Mouse (Mus musculus) kidney, postnatal 0 days (tissue): ENCODE measurements at regions not wholly inside any gene's neighbourhood (a gene's known extent, or its start where the extent isn't known, plus 50 kb on each side); places are given as distances from the start of the nearest gene placed in this dataset.
A peak's percentile ranks its signal among the peaks of the same experiment; 100 is the strongest.

Experiments
- ATAC-seq: fragments of 200-750 bp; cut with Nextera tagmentation; replicated peaks from 2 replicates; pipeline ENCODE4 v1.8.0; 2017; ENCODE audit warnings: low read depth, moderate number of reproducible peaks, moderate TSS enrichment, moderate library complexity; ENCODE audit not compliant: low FRiP score
- DNase-seq: peaks from one replicate; pipeline ENCODE4 v3.0.0-alpha.2; 2016; ENCODE audit warnings: low spot score
- H3K27ac ChIP-seq: fragments of 300-500 bp; sonication (generic); 2 replicates; pipeline ENCODE4 v1.5.1; 2014; ENCODE audit warnings: mild to moderate bottlenecking
- H3K27me3 ChIP-seq: fragments of 300-500 bp; sonication (generic); 2 replicates; pipeline ENCODE4 v1.6.1; 2014; ENCODE audit warnings: low read length, mixed read lengths; ENCODE audit not compliant: insufficient read depth
- H3K36me3 ChIP-seq: fragments of 300-500 bp; sonication (generic); 2 replicates; pipeline ENCODE4 v1.6.1; 2014; ENCODE audit warnings: low read length, mixed read lengths; ENCODE audit not compliant: insufficient read depth
- H3K4me1 ChIP-seq: fragments of 300-500 bp; sonication (generic); replicated peaks from 2 replicates; pipeline ENCODE4 v1.6.1; 2014; ENCODE audit warnings: antibody characterized with exemption, low read length, mixed read lengths; ENCODE audit not compliant: insufficient read depth
- H3K4me2 ChIP-seq: fragments of 300-500 bp; sonication (generic); 2 replicates; pipeline ENCODE4 v1.6.1; 2014; ENCODE audit warnings: mild to moderate bottlenecking, low read length, moderate library complexity, mixed read lengths
- H3K4me3 ChIP-seq: fragments of 300-500 bp; sonication (generic); replicated peaks from 2 replicates; pipeline ENCODE4 v1.5.1; 2014; ENCODE audit warnings: low read depth, low read length
- H3K9ac ChIP-seq: fragments of 300-500 bp; sonication (generic); 2 replicates; pipeline ENCODE4 v1.6.1; 2014; ENCODE audit warnings: low read depth, low read length
- H3K9me3 ChIP-seq: fragments of 300-500 bp; sonication (generic); replicated peaks from 2 replicates; pipeline ENCODE4 v1.6.1; 2016; ENCODE audit warnings: low read length, inconsistent platforms, mixed read lengths
- CTCF ChIP-seq: IDR thresholded peaks from 2 replicates; pipeline ENCODE4 v1.5.1; 2016; ENCODE audit warnings: antibody characterized with exemption, low read depth, mild to moderate bottlenecking, moderate library complexity
- WGBS: fragments of 180-500 bp; shearing (Covaris S2); extraction: QIAGEN DNeasy Blood & Tissue Kit; methylation state at CpG from one replicate; pipeline ENCODE4 v1.1.7; 2014; 5-methylcytosine and 5-hydroxymethylcytosine counted together

- Histone ChIP-seq H3K4me1 (no peaks in the 10 kb centered on the region), H3K27me3 (no peaks in the 10 kb centered on the region), H3K36me3 (no peaks in the 10 kb centered on the region), H3K9ac (no peak overlapping the region), H3K4me2 (no peak overlapping the region), H3K4me3 (no peak overlapping the region), H3K27ac (no peak overlapping the region), H3K9me3 (no peaks in the 10 kb centered on the region)
- ATAC-seq, result no peak
- WGBS, result 38% methylated on average over 1 of the region's 1 CpGs
- DNase-seq, result no peak
- TF ChIP-seq CTCF, result no peak
Observed at GRCm38 (mm10) chrX:14592793-14593192, 381.8 kb downstream of the H2al1n start.

GRCm38 (mm10) chrX:14596799-14597198 is 385.9 kb downstream of the H2al1n start:
- DNase-seq (no peak), ATAC-seq (no peak)
- Histone ChIP-seq H3K27me3 (no peaks in the 10 kb centered on the region), H3K4me2 (no peak overlapping the region), H3K27ac (no peak overlapping the region), H3K9me3 (no peaks in the 10 kb centered on the region), H3K9ac (no peak overlapping the region), H3K4me1 (no peaks in the 10 kb centered on the region), H3K4me3 (no peak overlapping the region), H3K36me3 (no peaks in the 10 kb centered on the region)
- no peak for TF ChIP-seq CTCF

DNA sequence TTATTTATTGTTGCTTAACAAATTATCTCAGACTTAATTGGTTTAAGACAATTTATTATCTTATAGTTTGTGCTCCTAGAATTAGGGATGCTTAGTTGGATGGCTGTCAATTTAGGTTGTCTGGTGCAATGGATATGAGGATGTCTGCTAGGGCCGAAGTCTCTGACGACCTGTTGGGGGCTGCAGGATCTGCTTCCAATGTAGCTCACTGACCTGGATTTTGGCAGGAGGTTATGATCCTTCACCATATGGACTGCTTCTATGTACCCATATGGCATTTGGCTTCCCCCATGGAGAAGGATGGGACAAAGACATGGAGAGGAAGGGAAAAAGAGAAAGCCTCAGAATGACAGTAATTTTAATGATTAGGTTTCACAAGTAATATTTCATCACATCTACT is 391.0 kb downstream of the H2al1n start:
- Histone ChIP-seq H3K36me3 (no peaks in the 10 kb centered on the region), H3K9me3 (no peaks in the 10 kb centered on the region), H3K4me1 (no peaks in the 10 kb centered on the region), H3K27me3 (no peaks in the 10 kb centered on the region), H3K27ac (no peak overlapping the region), H3K9ac (no peak overlapping the region), H3K4me2 (no peak overlapping the region), H3K4me3 (no peak overlapping the region)
- no peak for TF ChIP-seq CTCF
- no peak for ATAC-seq
- DNase-seq, result no peak
- WGBS, result 88% methylated on average over 2 of the region's 2 CpGs

- no peak for DNase-seq
- TF ChIP-seq CTCF, result no peak
- H3K4me2 ChIP-seq, result no peak overlapping the region
- 88% methylated on average over 1 of the region's 1 CpGs for WGBS
- H3K9ac ChIP-seq, result no peak overlapping the region
- ATAC-seq, result no peak
- no peaks in the 10 kb centered on the region for H3K9me3 ChIP-seq
- H3K36me3 ChIP-seq, result no peaks in the 10 kb centered on the region
- H3K27ac ChIP-seq, result no peak overlapping the region
- H3K27me3 ChIP-seq, result no peaks in the 10 kb centered on the region
- no peaks in the 10 kb centered on the region for H3K4me1 ChIP-seq
- H3K4me3 ChIP-seq, result no peak overlapping the region
Observed at GRCm38 (mm10) chrX:14609196-14609595, 398.2 kb downstream of the H2al1n start.

GRCm38 (mm10) chrX:14628267-14628901 is 417.4 kb downstream of the H2al1n start:
- 33% methylated on average over 10 of the region's 10 CpGs for WGBS
- no peak overlapping the region for H3K9ac ChIP-seq
- H3K36me3 ChIP-seq, result no peaks in the 10 kb centered on the region
- peak overlapping the region; percentile 19; the same call in 1 of the 2 replicates for H3K4me2 ChIP-seq
- no peaks in the 10 kb centered on the region for H3K27me3 ChIP-seq
- H3K9me3 ChIP-seq, result no peaks in the 10 kb centered on the region
- ATAC-seq (peak; percentile 59; the same call in 1 of the 2 replicates), DNase-seq (peak; percentile 80)
- no peak for TF ChIP-seq CTCF
- peak overlapping the region; percentile 56 for H3K27ac ChIP-seq
- H3K4me1 ChIP-seq, result no peaks in the 10 kb centered on the region
- H3K4me3 ChIP-seq, result no peak overlapping the region

DNA sequence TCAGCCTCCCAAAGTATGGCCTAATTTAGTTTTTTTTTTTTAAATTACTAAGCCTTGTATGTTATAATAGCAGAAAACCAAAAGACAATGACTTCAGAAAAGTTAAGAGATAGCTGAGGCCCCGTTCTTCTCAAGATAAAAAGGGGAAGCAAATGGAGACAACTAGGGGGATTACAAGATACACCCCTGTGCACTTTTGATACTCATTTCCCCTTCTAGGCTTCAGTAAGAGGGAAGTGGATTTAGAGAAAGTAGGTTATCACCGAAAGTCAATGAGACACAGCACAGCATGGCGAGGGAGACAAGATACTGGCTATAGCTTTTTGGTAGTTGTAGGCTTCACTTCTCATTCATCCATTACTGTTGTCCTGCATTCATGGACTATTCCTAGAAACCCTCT is 428.4 kb downstream of the H2al1n start:
- Histone ChIP-seq H3K4me2 (no peak overlapping the region), H3K27ac (no peak overlapping the region), H3K27me3 (no peaks in the 10 kb centered on the region), H3K4me1 (no peaks in the 10 kb centered on the region), H3K9ac (no peak overlapping the region), H3K4me3 (no peak overlapping the region), H3K9me3 (no peaks in the 10 kb centered on the region), H3K36me3 (no peaks in the 10 kb centered on the region)
- DNase-seq, result no peak
- WGBS, result 91% methylated on average over 3 of the region's 3 CpGs
- no peak for ATAC-seq
- no peak for TF ChIP-seq CTCF

DNA sequence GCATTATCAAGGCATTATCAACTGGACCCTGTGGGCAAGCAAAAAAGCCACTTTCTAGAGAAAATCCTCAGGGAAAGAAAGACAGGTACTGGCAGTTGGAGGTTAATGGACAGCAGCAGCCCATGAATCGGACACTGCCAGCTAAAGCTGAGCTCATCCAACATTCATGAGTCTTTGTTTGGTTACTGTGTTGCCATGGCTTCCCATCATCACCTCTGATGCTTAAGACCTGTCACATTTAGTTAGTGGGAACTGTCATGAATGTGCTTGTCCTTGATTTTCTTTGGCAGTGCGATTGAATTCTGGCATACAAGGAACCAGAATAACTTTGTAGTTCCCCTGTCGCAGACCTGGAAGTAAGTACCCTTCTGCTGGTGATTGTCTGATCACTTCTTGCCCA is 453.9 kb downstream of the H2al1n start:
- WGBS, result 74% methylated on average over 3 of the region's 3 CpGs

More for the DNA sequence above, 453.9 kb downstream of the H2al1n start:
- Histone ChIP-seq H3K9me3 (no peaks in the 10 kb centered on the region), H3K9ac (no peak overlapping the region), H3K4me3 (no peak overlapping the region), H3K4me1 (no peaks in the 10 kb centered on the region), H3K36me3 (no peaks in the 10 kb centered on the region), H3K4me2 (no peak overlapping the region), H3K27me3 (no peaks in the 10 kb centered on the region), H3K27ac (no peak overlapping the region)
- ATAC-seq (no peak), DNase-seq (no peak)
- no peak for TF ChIP-seq CTCF
